Mouse (Mus musculus) T-cell, adult 2 months (primary cell): ENCODE results near the gene Slc7a5.
A peak's percentile ranks its signal among the peaks of the same experiment; 100 is the strongest.

Source experiments
- DNase-seq: peaks from one replicate; pipeline ENCODE4 v3.0.0; 2022; ENCODE audit warnings: low spot score

The Slc7a5 gene

DNA sequence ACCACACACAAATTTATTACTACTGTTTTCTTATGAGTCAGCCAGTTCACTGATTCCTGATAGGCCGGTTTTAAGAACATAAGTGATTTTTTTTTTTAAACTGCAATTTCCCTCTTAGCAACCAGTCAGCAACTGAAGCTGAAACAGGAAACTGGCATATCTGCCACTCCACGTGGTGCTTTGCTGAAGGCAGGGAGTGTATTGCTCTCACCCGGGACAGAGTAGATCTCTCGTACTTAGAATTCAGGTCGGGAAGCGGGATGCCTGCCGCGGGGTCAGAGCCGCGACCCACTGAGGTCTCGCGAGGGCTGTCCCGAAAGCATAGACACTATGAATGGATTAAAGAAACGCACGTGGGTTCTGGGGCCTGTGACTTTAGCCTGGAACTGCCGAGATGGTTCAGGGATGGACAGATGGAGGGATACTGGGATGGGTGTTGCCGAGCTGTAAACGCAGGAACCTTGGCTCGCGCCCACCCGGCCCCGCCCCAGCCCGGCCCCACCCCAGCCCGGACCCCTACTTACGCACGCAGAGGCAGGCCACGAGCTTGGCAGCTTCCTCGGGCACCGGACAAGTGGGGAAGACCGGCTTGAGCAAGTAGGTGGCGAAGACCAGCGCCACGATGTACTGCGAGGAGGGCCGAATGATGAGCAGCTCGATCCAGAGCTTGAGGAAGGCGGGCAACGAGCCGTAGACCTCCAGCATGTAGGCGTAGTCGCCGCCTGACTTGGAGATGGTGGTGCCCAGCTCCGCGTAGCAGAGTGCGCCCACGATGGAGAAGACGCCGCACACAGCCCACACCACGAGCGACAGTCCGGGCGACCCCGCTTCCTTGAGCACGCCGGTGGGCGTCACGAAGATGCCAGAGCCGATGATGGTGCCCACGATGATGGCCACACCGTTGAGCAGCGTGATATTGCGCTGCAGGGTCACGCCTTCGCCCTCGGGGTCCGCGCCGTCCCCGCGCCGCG, 667 bp downstream of the Slc7a5 start:
- DNase-seq, result peak; percentile 39

GRCm38 (mm10) chr8:121905864-121906263, 1.6 kb downstream of the Slc7a5 start:
- DNase-seq, result no peak

DNA sequence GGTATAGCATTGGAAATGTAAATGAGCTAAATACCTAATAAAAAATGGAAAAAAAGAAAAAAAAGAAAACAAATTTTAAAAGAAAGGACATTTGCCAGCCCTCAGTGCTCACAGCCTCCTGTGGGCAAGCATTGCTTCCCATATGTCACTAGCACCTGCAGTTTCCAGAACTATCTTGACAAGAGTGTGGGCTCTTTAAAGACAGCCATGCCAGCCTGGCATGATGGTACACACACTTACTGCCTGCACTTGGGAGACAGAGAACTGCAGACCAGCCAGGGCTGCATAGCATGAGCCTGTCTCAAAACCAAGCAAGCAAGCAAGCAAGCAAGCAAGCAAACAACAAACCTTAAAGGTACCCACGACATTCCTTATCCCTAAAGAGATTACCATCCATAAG, 2.1 kb downstream of the Slc7a5 start:
- no peak for DNase-seq

DNA sequence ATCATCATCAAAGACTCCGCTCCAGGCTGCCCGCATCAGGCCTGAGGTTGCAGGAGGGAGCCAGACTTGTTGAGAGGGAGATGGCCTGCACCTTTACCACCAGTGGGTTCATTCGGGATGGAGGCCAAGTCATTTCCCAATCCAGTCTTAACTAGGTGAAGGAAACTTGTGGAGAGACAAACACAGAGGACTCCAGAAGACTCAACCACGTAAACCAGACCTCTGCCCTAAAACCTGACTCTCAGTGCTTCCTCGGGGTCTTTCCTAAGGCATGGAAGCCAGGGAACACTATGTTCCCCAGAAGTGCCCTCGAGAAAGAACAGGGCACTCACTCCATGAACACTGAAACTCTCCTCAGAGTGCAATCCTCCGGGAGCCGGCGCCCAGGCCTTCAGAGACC, 2.5 kb downstream of the Slc7a5 start:
- no peak for DNase-seq

GRCm38 (mm10) chr8:121903977-121904376, 3.5 kb downstream of the Slc7a5 start:
- no peak for DNase-seq

GRCm38 (mm10) chr8:121901498-121902236, 5.8 kb downstream of the Slc7a5 start:
- DNase-seq, result no peak

GRCm38 (mm10) chr8:121899180-121900044, 8.1 kb downstream of the Slc7a5 start:
- DNase-seq, result no peak

- DNase-seq, result peak; percentile 6
Observed at GRCm38 (mm10) chr8:121898401-121898931, 9.0 kb downstream of the Slc7a5 start.

DNA sequence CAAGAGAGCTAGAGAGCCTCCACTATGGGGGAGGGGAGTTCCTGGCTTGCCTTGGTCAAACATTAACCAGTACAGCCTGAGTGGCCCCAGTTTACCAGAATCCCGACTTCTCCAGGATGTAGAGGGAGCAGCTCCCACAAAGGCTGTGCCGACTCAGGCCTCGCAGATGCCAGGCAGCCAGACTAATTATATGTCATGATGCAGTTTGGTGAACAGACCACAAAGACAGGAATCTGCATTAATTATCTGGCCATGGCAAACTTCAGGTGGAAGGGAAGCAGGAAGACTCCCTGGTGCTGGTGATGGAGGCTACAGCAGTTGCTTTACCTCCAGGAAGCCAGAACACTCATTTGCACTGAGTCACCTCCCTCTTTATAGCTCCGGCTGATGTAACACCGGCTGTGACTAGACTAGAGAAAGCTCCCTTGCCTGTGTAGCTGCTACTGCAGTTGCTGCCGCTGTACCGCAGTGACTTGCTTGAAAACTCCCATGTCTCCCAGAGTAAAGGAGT, 9.6 kb downstream of the Slc7a5 start:
- DNase-seq, result no peak

GRCm38 (mm10) chr8:121897205-121897604, 10.3 kb downstream of the Slc7a5 start:
- no peak for DNase-seq

DNA sequence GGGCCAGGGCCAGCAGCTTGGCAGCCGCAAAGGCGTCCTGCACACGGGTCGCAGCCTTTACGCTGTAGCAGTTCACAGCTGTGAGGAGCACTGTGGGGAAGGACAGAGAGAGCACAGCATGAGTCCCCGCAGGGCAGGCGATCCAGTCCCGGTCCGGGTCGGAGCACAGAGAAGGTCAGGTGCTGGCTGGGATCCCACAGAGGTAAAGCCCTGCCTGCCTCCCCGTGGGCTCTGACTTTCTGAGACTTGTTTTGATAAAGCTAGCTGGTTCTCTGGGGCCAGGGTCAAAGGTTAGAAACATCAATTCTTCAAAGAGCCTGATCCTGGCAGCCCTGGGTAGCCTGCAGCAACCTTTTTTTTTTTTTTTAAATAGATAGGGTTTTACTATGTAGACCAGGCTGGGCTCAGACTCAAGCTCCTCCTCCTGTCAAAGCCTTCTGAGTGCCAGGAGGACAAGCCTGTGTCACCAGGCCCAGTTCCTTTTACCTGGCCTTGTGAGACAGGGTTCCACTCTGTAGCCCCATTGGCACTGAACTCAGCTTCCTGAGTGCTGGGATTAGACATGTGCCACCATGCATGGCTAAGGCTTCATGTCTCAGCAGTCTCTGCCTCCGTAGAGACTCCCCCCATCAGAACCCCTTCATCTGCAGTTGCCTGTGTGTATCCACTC, 10.9 kb downstream of the Slc7a5 start:
- no peak for DNase-seq

GRCm38 (mm10) chr8:121895910-121896309, 11.6 kb downstream of the Slc7a5 start:
- DNase-seq, result no peak

DNA sequence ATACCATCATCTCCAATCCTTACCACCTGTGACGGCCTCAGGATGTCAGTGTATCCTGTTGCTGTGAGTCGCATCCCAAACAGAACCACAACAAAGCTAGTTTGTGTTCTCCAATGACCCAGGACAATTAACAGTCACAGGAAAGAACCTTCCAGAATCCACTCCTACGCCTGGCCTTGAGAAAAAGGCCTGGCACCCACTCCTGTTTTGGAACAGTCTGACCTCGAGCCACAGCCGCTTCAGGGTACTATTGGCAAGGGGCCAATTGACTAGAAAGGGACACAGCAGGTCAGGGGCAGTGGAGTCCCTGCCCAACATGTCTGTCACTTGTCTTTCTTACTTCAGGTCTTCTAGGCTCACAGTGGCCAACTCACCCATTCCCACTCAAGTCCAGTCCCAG, 14.6 kb downstream of the Slc7a5 start:
- no peak for DNase-seq

DNA sequence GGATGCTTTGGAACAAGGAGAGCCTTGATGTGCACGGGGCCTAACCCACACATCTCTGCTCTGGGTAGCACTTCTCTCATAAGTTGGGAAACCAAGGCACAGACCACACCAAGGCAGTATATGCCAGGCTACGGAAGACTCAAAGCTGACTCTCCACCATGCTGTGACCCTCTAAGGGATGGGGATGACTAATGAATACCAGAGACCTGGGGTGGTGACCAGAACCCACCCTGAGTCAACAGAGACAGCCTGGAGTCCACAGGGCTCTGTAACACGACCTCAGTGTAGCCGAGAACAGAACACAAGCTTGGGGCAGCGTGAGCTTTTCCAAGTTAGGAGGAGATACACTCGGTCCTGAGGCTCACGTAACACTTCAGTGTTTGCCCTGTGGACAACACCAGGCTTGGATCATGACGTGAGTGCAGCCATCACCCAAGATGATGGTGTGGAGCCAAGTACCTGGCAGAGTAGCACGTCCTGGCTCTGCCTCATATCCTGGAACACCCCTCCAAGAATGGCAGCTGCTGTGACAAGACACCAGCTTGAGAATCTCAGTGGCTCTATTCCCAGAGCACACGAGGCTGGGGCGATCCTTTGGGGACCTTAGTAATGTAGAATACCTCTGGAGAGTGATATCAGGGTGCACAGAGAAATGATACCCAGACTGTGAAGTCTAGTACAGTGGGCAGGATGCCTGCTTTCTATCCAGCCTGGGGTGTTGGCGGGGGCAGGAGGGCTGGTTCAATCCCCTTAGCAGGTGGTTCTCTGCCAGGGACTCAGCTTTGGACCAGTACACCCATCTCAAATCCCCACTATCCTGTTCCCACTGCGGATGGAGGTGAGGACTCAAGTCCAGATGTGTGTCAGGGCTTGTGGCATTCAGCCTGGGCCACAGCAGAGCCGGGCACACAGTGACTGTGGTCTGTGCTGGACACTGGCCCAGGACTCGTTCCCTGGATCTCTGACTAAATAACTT, 17.4 kb downstream of the Slc7a5 start:
- no peak for DNase-seq

GRCm38 (mm10) chr8:121889317-121889716, 18.2 kb downstream of the Slc7a5 start:
- DNase-seq, result no peak

DNA sequence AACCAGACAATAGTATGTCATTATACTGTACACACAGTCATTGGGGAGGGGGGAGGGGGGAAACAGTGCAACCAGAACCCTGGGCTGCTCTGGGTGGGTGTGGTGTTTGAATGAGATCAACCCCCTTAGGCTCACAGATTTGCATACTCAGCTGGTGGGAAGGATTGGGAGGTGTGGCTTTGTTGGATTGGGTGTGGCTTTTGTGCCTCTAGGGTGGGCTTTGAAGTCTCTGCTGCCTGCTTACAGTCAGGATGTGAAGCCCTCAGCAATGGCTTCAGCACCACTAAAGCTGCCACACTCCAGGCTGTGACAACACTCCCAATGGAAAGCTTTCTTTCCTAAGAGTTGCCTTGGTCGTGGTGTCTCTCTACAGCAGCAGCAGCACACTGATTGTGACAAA, 19.9 kb downstream of the Slc7a5 start:
- DNase-seq, result no peak

DNA sequence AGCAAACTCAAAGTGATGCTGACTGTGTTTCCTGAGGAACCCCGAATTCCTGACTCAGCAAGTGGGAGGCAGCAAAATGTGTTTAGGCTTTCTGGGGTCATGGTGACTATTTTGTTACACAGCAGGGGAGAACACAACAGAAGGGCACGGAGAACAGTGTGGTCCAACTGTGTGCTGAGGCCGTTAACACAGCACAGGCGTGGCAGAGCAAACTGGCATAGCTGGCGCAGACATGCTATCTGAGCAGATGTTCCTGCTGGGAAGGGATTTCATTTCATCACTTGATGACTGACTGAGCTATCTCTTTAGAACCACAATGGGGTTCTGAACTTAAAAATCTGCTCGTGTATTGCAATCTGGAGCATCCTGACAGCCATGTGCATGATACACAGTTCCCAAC, 22.1 kb downstream of the Slc7a5 start:
- no peak for DNase-seq

GRCm38 (mm10) chr8:121885001-121885400, 22.5 kb downstream of the Slc7a5 start:
- DNase-seq, result no peak

GRCm38 (mm10) chr8:121884181-121884580, 23.3 kb downstream of the Slc7a5 start:
- no peak for DNase-seq

- no peak for DNase-seq
Observed at GRCm38 (mm10) chr8:121881921-121882320, 25.6 kb downstream of the Slc7a5 start.
